Mouse (Mus musculus) spleen, adult 18-20 months (tissue): Measurements from ENCODE around the gene Gm21969.
A peak's percentile ranks its signal among the peaks of the same experiment; 100 is the strongest.

Source experiments
- DNase-seq, 2 experiments: peaks; one replicate each; pipeline ENCODE4 v3.0.0; 2022; ENCODE audit warnings: mixed read lengths in 2 of 2

Gm21969 gene

DNA sequence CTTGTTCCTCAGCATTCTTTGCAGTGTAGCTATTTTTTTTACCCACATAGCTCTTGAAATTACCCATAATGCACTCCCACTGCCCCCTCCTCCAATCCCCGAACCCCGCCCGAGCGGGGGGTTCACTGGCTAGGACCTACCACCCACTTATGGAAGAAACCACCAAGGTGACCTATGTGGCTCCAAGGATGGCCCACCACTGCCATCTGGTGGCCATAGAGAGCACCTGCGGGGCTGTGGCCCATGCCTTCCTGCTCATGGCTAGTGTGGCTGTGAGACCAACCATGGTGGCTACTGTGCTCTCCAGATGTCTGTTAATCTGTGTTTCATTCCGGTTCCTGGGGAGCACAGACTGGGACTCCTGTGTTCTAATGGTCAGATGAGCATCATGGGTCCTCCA lies 66.9 kb downstream of the Gm21969 start:
- DNase-seq: peak; percentile 16 to 62

DNA sequence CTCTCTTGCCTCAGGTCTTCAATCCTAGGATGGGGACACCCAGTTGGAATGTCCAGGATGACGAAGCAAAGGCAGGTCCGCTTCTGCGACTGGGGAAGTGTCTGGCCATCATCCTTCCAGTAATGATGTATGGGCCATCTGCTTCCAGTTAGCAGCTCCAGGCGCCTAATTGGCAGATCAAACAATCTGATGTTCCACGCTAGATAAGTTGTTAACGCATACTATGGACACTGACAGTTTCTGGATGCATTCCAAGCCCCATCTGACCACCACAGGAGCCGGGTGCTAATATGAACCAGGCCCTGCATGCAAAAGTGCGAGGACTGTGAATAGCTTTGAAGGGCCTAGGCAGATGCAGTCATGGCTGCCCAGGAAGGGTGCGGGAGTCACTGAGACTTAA lies 72.7 kb downstream of the Gm21969 start:
- DNase-seq: no peak

DNA sequence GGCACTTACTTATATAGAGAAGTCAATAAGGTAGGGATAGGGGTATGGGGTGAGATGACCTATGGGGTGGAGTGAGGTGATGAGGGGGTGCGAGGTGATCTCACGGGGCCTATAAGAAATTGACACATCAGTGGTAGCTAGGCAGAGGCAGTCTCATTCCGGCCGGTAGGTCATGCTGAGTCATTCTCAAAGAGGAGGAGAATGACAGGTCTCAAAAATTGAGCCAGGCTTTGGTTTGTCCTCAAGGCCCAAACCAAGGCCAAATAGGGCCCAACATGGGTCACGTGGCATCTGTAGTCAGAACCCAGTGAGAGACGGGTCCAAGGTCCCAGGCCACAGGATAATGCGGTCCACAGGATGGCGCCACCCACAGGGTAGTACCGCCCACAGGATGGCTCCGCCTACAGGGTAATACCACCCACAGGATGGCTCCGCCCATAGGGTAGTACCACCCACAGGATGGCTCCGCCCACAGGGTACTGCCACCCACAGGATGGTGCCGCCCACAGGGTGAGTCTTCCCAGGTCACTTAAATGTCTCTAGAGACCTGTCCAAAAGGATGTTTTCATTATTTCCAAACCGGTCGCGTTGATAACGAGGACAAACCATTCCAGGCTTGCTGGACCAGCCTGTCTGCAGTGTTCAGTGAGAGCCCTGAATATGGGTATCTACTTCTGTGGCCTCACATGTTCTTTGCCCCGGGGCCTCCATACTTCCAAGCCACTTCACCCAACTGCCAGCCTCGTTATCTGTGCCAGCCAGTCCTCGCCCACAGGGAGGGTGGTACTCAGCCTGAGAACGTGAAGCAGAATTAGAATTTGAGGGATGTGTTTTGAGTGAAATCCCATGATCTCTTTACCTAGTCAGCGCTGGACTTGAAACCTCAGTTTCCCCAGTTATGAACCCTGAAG lies 81.0 kb downstream of the Gm21969 start:
- DNase-seq: no peak

DNA sequence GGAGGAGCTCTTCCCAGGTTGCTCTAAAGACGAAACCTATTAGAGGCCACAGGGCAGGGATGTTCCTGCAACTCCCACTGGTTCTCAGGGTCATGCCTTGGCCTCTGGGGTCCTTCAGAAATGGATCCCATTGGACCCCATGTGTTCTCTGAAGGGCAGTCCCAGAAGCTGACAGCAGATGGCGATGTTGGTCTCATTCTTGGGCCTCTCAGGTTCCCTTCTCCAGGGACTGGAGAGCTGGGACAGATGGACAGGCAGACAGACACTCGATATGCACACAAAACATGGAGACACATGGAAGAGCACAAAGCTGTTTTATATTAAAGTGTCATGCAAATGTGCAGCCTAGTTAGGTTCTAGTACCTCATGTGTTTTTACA lies 81.6 kb downstream of the Gm21969 start:
- DNase-seq: peak in 1 of 2 experiments; percentile 52

DNA sequence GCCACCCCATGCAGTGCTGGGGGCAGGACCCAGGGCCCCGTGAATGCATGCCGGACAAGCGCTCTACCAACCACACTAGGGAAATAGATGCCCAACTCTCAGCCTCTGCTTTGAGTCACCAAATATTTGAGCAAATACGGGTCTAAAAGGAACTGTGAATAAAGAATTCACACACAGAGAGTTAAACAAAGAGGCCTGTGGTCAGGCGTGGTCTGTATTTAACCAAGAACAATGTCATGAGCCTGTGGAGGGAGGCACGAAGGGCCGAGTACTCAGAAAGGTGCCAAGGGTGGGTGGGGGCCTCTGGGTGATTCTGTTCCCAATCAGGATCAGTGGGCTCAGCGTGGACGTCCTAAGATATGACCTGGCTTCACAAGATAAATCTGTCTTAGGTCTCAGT lies 85.1 kb downstream of the Gm21969 start:
- DNase-seq: no peak

DNA sequence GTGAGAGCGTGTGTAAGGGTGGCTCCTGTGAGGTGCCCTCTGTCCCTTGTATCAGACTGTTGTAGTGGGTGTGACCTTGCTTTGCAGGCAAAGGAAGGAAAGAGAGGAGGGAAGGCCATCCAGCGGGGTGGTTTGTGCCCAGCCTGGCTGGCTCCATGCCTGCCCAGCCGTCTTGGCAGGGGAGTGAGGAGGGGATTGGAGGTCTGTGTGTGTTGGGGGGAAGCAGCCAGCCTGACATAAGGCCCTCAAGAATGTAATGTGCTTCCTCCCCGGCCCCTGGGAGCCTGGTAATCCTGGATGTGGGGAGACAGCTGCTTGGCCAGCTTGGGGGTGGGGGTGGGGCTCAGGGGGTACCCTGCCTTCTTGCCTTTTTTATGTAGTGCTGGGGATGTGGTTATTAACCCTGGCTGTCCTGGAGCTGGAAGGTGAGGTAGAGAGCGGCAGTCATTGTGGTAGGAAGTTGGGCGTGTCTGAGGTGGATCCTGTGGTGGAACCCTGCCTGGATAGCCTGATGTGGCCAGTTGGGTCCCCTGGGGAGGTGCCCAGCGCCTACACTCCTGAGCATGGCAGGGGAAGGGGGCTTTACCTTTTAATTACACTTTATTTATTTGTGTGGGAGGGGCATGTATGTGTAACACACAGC lies 86.8 kb downstream of the Gm21969 start:
- DNase-seq: no peak

DNA sequence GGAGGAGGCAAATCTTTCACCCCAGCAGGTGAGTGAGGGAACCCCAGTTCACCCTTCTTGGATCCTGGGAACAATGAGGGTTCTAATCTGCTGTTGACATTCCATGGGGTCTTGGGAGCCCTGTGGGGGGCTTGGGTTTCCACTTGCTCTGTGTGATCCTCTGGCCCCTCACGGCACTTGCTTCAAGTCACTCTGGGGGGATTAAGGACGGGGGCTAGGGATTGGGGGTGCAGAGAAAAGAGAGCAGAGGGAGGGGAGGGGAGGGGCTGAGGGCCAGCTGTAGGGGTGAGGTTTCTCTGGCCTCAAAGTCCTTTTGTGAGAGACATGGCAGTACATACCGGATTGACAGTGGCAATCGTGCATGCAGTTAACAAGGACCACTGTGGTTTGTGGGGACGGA lies 90.3 kb downstream of the Gm21969 start:
- no peak for DNase-seq

DNA sequence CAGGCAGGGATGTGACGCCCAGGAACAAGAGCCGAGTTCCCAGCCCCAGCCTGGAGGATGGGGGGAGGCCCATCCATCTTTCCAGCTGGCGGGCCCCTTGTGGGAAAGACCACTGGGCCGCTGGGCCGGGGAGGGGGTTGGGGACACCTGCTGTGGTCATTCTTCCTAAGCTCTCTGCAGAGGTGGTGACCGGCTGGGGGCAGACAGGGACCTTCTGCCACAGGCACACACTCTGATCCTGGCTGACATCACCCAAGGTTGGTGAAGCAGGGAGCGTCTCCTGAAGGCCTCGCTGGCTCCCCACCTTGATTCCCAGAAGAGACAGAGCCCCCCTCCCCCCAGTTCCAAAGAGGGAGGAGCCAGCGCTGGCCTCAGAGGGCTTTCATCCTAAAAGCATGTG lies 94.8 kb downstream of the Gm21969 start:
- DNase-seq: no peak

DNA sequence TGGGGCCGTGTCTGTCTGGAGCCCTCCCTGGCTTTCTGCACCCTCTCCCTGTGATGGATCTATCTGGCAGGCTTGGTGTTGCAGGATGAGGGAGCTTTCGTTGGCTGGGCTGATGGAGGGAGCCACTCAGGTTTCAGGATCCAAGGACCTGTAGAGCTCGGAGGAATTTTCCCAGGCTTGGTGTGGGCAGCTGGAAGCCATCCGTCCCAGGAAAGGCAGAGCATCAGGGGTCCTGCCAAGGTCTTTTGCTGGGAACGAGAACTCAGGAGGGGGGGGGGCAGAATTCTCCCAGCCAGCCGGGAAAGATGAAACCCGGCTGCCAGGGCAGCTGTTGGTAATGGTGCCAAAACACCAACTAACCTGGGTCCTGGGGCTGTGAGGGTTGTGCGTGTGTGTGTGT lies 95.6 kb downstream of the Gm21969 start:
- DNase-seq: no peak

DNA sequence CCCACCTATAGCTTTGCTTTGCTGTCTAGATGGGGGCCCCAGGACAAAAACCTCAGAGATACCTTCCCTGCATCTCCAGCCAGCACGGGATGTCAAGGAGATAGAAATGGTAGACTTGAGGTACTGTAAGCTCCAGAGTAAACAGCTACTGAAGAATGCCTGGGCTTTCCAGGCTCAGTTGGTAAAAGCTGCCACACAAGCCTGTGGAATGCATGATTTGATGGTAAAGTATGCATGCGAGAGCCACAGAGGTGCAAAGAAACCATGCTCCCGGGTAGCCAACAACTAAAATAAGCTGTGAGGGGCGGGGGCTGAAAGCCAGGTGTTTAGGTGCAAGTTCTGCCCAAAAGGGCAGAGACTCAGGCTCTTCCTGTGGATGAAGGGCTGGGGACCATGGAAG lies 99.9 kb downstream of the Gm21969 start:
- DNase-seq: no peak

DNA sequence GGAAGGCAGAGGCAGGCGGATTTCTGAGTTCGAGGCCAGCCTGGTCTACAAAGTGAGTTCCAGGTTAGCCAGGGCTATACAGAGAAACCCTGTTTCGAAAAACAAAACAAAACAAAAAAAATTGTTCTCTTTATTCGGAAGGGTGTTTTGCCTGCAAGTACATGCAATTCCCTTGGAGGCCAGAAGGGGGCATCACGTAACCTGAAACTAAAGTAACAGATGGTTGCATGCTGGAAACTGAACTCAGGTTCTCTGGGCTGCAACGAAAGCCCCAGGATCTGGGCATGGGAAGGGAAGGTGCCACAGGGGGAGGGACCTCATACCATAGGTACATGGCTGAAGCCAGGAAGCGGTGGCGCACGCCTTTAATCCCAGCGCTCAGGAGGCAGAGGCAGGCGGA lies 100.5 kb downstream of the Gm21969 start:
- peak in 1 of 2 experiments; percentile 11 for DNase-seq

DNA sequence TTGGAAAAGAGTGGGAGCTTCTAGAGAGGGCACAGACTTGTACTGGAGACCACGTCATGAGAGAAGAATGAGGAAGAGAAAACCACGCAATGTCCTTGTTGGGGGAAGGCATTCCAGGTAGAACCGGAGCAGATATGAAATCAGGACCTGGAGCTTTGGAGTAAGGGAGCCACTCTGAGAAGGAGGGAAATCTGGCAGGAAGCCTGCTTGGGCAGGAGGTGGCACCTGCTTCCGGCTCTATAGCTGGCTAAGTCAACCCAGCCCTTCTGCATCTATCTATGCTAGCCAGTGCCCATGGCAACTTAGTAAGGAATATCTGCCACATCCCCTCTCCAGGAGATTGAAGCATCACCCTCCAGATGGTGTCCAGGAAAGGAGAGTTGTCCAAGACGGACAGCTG lies 103.0 kb downstream of the Gm21969 start:
- DNase-seq: no peak

DNA sequence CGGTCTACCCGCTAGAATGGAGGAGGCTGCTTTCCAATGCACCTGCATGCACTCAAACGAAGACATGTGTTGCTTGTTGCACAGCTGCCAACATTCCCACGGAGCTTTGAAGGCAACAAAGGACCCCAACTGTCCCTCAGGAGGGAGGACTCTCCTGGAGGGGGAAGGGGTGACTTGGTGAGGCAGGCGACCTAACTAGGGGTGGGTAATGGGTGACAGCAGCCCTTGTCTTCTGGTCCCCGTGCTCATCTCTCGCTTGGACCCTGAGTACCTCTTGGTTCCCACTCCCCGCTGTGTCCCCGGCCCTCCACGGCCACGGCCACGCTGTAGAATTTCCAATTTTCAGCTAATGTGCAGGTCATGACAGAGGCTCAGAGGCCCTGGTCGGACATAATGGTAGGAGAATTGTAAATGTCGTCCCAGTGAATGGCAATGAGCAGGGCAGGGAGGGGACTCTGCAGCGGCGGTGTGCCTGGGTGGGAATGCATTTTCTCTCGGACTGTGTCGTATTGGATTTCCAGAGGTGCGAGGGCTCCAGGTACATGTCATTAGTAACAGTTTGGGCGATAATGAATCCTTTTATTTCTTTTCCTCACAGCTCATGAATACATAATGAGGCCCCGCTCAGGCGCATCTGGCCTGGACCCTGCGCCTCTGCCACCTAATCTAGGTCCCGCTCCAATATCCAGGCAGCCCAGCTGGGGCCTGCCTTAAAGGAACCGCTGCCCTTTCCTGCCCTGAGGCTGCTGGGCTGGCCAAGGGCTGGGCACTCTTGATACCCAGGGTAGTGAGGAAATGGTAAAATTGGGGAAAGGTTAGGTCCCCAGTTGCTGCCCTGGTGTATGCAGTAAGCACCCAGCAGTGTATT lies 107.7 kb downstream of the Gm21969 start:
- DNase-seq: no peak
